Mouse (Mus musculus): ENCODE results near the gene Yod1.

- TF ChIP-seq POLR2A (IDR thresholded peaks at IDR 0.05; ENCODE audit: borderline replicate concordance, low read depth, low read length) (no peak), CTCF (IDR thresholded peaks at IDR 0.05; ENCODE audit: low read depth, low read length) (no peak)
Measured at GRCm38 (mm10) chr1:130724206-130724605, 7.1 kb downstream of the Yod1 start.
